Mouse (Mus musculus) cerebellum, adult 9-10 months (tissue): ENCODE measurements at regions not wholly inside any gene's neighbourhood (a gene's known extent, or its start where the extent isn't known, plus 50 kb on each side); places are given as distances from the start of the nearest gene placed in this dataset.

Source experiments
- DNase-seq: peaks from one replicate; pipeline ENCODE4 v3.0.0; 2022

DNA sequence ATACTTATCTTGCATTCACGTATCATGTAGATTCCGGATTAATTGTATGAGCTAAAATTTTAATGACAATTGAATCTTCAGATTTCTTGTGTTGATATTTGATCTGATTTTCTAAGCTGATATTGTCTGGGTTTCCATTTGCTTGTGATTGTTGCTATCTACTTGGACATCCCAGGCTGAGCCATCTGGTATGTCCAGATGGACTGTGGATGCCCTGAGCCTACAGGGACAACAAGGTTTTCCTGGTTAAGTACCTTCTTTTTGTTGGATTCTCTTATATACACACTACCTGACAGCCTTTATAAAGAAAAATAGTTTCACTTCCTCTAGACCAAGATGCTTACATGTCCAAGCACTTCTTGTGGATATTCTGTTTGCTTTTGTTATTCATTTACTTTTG lies 71.0 kb upstream of the 4933436I01Rik start:
- DNase-seq: peak; percentile 88
